Mouse (Mus musculus) spleen, postnatal 4 days (tissue): Measurements from ENCODE around the gene Hnrnph3.
"Not testable (repeated sequence)": the region's sequence is repeated elsewhere in the genome, so short reads cannot be mapped to it uniquely, and the experiment has no call there.

Experiments
- DNase-seq, 2 experiments: peaks; one replicate each; pipeline ENCODE4 v3.0.0; 2022; ENCODE audit warnings: low spot score in 2 of 2

Gene Hnrnph3

GRCm38 (mm10) chr10:63023749-63024579 is at the start of gene Hnrnph3, which contains the start of gene Pbld2:
Hnrnph3 (minus strand) TSS chr10:63024217.
Pbld2 (plus strand) TSS chr10:63024315.
- peak; percentile 98 to 99 for DNase-seq

DNA sequence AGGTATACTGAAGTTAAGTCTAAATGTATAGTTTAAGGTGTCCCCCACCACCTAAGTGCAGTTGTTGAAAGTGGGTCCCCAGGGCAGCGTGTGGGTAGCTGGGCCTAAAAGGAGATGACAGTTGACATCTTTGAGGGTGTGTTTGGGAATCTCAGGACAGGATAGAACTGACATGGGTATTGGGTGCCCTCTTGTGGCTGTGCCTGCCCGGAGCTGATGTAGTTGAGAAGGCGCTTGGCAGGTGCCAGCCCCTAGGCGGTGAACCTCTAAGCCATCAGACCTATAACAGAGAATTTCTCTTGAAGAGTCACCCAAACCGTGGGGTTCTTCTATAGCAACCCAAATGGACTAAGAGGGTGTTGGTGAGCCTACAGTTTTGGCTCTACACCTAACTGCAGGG is 42.0 kb upstream of the Hnrnph3 start:
- peak; percentile 62 to 78 for DNase-seq

DNA sequence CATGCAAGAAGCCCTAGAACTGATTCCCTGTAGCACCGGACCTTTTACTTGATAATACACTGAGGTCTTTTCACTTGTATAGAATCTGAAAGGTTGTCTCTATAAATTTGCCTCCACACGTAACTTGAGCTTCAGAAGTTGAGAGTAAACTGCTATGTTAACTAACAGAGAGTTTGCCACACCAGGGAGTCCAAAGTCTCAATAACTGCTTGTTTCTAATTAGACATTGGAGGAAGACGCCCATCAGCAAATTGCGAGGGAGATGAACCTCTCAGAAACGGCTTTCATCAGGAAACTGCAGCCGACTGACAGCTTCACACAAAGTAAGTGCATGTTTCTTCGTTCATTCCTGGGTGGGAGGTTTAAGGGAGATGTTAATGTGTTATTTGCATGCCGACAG is 41.5 kb upstream of the Hnrnph3 start:
- DNase-seq: no peak

DNA sequence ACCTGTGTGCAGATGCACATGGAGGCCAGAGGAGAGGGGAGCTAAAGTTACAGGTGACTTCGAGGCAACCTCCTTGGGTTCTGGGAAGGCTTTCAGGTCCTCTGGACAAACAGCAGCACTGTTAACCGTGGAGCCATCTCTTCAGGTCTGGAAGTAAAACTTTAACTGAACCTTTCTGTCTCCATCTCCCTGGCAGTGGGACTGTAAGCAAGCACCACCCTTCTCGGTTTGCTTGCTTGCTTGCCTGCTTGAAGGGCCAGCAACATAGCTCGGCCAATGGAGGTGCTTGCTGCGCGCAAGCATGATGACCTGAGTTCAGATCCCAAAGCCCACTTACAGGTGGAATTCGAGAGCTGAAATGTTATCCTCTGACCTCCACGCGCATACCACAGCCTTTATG is 40.5 kb upstream of the Hnrnph3 start:
- DNase-seq: no peak

- no peak for DNase-seq
These were observed 39.3 kb upstream of the Hnrnph3 start for GRCm38 (mm10) chr10:63063365-63063764.

- no peak for DNase-seq
These were observed 38.7 kb upstream of the Hnrnph3 start for GRCm38 (mm10) chr10:63062696-63063095.

DNA sequence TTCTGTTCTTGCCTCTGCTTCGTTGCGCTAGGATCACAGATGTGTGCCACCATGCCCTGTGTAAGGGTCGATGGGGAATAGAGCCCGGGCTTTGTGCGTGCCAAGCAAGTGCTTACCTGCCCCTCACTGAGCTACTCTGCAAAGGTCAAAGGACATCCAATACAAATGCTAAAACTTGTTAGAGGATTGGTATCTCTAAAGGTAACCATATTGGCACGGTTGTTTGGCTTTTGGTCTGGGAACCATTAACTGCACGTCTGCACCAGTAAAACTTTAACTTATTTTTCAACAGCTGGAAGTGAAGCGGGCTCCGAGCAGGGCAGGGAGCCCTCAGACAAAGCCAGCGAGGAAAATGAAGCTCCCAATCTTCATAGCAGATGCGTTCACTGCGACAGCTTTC is 37.2 kb upstream of the Hnrnph3 start:
- no peak for DNase-seq

DNA sequence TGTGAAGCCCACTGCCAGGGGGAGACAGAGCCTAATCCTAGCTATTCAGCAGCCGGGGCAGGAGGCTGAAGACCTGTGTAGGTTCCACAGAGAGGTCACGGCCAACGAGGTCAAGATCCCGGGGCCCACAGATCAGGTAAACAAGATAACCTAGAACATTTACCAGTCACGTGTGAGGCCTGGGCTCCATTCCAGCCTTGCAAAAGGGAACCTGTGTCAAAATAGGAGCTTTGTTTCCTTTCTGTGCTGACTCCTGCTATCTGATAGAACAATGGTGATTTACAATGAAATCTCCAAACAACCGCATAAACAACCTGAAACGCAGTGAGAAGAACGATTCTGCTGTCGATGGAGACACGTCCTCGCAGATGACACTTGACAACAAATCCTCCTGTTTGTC is 36.4 kb upstream of the Hnrnph3 start:
- no peak for DNase-seq

- no peak for DNase-seq
These were observed 35.8 kb upstream of the Hnrnph3 start, which contains the start of gene Pbld1 for GRCm38 (mm10) chr10:63059862-63060261. Pbld1 (plus strand) TSS chr10:63060162.

- no peak for DNase-seq
These were observed 33.1 kb upstream of the Hnrnph3 start for GRCm38 (mm10) chr10:63056966-63057750.

GRCm38 (mm10) chr10:63054586-63054985 is 30.6 kb upstream of the Hnrnph3 start:
- DNase-seq: no peak

DNA sequence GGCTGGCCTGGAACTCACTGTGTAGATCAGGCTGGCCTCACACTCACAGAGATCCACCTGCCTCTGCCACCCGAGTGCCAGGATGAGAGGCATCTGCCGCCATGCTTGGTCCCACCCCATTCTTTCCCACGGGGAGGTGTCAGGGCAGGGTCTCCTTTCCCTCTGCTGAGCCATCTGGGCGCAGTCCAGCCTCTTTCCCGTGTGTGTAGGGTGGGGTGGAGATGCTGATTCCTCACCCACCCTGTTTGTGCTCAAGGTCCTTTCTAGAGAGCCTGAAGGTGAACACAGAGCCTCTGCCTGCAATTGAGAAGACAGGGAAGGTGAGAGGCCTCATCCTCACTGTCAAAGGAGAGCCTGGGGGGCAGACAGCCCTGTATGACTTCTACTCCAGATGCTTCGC is 30.1 kb upstream of the Hnrnph3 start:
- DNase-seq: not testable (repeated sequence)

DNA sequence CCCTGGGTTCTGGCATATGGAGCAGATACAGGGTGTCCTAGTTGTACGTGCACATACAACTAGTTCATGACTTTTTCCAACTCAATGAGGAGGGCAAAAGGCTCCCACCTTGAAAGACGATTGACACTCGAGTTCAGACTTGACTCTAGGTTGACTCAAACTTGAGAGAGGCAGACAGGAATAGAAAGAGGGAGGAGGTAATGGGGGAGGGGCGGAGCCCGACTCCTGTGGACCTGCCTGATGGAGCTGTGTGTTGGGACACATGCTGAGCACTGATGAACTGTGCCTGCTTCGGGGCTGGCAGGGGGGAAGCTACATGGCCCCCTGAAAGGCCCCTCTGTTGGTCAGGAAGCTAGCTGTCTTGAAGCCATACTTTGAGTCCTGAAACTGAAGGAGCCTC is 29.0 kb upstream of the Hnrnph3 start:
- no peak for DNase-seq

- no peak for DNase-seq
These were observed 28.0 kb upstream of the Hnrnph3 start for GRCm38 (mm10) chr10:63052011-63052410.

DNA sequence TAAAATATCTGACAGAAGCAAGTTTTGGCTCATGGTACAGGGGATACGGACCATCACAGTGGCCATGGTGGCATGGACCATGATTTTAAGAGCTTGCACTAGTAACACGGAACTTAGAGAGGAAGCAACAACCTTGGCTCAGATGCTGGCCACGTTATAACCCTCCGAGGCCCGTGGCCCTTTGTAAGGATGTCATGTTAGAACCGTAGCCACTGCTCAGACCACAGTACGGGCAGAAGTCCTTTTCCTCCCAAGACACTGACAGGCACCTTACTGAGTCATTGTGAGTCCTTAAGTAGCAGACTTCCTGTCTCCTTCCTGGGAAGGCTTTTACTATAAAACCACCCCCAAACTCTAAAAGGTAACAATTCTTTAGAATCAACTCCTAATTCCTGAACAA is 27.2 kb upstream of the Hnrnph3 start:
- DNase-seq: no peak

- no peak for DNase-seq
These were observed 25.1 kb upstream of the Hnrnph3 start for GRCm38 (mm10) chr10:63049106-63049505.

DNA sequence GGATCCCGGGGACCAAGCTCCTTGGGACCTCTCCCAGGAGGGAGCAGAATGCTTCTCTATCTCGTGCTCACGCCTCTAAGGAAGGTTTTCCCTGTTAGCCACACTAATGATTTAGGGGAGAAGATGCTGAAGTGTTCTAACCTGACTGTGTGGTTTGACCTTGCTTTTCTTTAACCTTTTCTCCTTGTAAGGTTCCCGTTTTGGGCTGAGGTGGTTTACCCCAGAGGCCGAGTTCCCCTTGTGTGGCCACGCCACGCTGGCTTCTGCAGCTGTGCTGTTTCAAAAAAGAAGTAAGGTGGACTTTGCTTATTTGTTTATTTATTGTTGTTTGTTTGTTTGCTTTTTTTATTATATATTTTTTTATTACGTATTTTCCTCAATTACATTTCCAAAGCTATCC is 23.7 kb upstream of the Hnrnph3 start:
- no peak for DNase-seq

DNA sequence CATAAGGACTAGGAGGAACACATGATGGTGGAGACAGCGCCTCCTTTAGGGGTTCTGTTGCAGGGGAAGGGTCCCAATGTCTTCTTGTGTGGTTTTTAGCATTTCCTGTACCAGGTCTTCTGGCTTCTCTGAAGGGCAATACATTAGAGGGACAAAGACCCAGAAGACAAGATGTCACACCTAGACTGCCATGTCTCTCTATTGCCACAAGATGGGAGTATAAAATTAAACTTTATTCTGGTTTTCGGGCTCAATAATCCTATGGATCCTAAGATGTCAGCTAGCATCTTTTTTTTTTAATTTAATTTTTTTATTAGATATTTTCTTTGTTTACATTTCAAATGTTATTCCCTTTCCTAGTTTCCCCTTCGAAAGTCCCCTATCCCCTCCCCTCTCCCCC is 19.1 kb upstream of the Hnrnph3 start:
- no peak for DNase-seq

GRCm38 (mm10) chr10:63039867-63040628 is 16.0 kb upstream of the Hnrnph3 start:
- no peak for DNase-seq

GRCm38 (mm10) chr10:63038571-63039320 is 14.7 kb upstream of the Hnrnph3 start:
- no peak for DNase-seq

GRCm38 (mm10) chr10:63032956-63033355 is 8.9 kb upstream of the Hnrnph3 start:
- DNase-seq: no peak
